Mouse (Mus musculus) testis, postnatal 10 days (tissue): Measurements from ENCODE around the gene Yipf1.
"Not testable (repeated sequence)": the region's sequence is repeated elsewhere in the genome, so short reads cannot be mapped to it uniquely, and the experiment has no call there.

Experiments
- DNase-seq: peaks from one replicate; pipeline ENCODE4 v3.0.0; 2021; ENCODE audit warnings: low spot score

Gene Yipf1

GRCm38 (mm10) chr4:107323113-107323512, 8.9 kb downstream of the Yipf1 start:
- no peak for DNase-seq

- DNase-seq: no peak
Observed at GRCm38 (mm10) chr4:107328530-107328929, 14.4 kb downstream of the Yipf1 start.

DNA sequence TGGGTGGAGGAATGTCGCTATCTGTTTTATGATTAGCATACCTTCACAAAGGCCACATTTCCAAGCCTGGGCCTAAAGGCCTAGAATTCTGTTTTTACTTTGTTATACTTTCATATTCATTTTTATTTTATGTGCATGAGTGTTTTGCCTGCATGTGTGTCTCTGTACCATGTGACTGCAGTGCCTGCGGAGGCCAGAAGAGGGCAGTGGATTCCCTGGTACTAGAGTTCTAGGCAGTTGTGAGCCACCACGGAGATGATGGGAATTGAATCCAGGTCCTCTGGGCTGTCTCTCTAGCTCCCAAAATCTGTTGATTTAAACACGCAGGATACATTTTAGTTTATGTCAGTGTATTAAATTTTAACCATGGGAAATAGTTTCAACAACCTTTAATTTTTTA, 19.4 kb downstream of the Yipf1 start:
- DNase-seq: no peak

- no peak for DNase-seq
Observed at GRCm38 (mm10) chr4:107336356-107336755, 22.2 kb downstream of the Yipf1 start.

DNA sequence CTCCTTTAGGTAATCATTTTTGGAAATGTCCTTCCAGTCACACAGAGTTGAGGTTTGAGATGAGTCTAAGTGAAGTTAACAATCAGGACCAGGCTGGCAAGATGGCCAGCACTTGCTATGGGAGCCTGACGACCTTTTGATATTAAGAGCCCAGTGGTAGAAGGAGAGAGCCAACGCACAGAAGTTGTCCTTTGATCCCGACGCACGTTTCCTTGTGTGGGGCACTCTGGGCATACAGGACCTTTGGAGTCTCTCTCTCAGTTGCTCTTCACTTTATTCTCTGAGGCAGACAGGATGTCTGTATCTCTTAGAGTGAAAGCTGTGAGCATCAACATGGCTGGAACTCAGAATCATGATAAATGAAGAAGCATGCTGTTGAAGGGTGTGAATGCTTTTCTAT, 23.3 kb downstream of the Yipf1 start:
- no peak for DNase-seq

DNA sequence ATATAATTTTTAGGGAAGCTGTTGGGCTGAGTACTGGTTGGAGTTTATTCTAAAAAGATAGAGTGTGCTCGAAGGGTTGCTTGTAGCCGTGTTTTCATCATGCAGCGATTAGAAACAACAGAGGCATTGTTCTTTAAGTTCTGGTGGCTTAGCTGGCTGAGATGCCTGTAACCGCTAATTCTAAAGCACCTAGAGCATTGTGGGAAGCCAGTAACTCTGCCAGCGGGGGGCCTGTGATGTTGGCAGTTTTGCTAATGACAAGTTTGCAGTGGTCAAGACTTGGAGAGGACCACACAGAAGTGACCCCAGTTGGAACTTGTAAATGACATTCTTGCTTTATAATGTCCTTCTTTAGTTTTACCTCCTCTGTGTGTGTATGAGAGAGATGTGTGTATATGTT, 27.2 kb downstream of the Yipf1 start:
- DNase-seq: no peak

GRCm38 (mm10) chr4:107344612-107345011, 30.4 kb downstream of the Yipf1 start:
- DNase-seq: no peak

GRCm38 (mm10) chr4:107347221-107347620, 33.1 kb downstream of the Yipf1 start:
- no peak for DNase-seq

GRCm38 (mm10) chr4:107348529-107349310, 34.6 kb downstream of the Yipf1 start:
- no peak for DNase-seq

- peak; percentile 53 for DNase-seq
Observed at GRCm38 (mm10) chr4:107349311-107350008, 35.3 kb downstream of the Yipf1 start.

DNA sequence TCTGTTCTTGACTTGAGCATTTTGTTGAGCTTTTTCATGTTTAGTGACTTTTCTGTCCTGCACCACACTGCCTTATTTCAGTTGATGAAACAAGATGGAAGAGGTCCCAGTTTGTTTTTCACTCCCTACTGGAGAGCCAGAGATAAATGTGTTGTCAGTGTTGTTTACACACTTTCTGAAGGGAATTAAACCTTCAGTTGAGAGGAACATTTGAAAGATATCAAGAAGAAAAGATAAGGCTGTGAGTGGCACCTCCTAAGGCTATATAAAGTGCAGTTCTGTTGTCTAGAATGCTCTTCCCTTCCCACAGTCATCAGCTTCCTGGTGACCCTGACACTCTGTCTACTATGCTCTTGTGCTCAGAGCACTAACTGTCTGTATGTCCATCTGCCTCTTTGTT, 37.2 kb downstream of the Yipf1 start:
- no peak for DNase-seq

GRCm38 (mm10) chr4:107353612-107354011, 39.4 kb downstream of the Yipf1 start:
- no peak for DNase-seq

DNA sequence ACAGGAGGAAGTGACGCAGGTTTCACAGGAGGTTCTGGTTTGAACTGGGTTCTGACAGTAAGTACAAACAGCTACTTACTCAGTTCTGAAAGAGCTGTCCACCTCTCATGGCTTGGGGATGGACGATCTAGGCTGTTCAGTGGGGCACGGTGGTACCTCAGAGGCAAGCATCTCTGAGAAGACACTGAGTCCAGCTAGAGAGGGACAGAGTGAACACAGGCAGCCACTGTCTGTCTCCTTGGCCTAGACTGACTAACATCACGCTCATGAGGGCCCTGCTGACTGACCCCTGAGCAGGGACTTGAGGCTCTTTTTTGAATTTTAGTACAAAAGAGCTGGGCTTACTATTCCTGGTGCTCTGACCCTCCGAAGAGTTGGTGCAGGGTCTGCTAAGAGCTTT, 40.0 kb downstream of the Yipf1 start:
- no peak for DNase-seq

GRCm38 (mm10) chr4:107354543-107354942, 40.4 kb downstream of the Yipf1 start:
- DNase-seq: no peak

DNA sequence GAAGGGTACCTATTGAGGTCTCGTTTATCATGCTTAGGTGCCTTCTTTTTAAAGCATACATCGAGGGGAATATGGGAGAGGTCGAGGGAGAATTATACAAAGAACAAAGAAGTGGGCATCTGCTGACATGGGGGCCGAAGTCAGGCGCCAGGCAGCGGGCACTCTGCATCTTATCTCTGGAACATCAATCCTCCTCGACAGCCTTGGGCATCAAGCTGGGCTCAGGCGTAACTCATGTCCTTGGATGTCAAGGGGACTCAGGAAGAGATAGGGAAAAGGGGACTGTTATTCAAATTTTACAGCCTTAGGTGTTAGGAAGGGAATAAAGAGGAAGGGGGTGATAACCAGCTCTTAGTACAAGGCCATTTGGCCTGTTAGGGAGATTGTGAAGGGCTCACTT, 43.0 kb downstream of the Yipf1 start:
- DNase-seq: not testable (repeated sequence)

GRCm38 (mm10) chr4:107358460-107358859, 44.3 kb downstream of the Yipf1 start:
- DNase-seq: no peak

DNA sequence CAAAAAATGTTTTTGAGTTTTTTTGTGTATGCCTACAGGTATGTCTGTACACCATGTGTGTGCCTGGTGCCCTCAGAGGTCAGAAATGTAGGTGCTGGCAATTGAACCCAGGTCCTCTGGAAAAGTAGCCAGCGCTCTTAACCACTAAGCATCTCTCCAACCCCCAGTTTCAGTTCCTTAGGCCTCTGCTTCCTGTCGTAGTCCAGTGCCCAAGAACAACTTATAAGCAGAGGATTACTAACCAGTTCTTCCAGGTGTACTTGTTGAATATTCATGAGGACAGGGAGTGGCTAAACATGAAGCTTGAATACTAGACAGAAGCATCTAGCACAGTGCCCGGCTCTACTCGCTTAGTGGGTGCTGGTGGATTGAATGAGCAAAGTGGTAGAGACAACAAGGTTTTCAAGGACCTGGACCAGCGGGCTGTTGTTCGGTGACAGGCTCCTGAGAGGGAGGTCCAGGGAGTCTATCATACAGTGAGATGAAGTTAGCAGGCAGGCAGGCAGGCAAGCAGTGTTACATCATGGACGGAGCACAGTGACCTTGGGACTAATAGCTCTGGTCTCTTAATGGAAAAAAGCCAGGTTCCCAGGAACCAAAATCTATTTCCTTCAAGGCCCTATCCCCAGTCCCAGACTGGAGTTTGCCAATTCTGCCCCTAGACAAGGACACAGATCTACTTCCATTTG, 46.4 kb downstream of the Yipf1 start:
- DNase-seq: no peak

GRCm38 (mm10) chr4:107362755-107363154, 48.6 kb downstream of the Yipf1 start:
- DNase-seq: no peak

GRCm38 (mm10) chr4:107363573-107363972, 49.4 kb downstream of the Yipf1 start:
- DNase-seq: no peak

- no peak for DNase-seq
Observed at GRCm38 (mm10) chr4:107364190-107364639, 50.1 kb downstream of the Yipf1 start.

DNA sequence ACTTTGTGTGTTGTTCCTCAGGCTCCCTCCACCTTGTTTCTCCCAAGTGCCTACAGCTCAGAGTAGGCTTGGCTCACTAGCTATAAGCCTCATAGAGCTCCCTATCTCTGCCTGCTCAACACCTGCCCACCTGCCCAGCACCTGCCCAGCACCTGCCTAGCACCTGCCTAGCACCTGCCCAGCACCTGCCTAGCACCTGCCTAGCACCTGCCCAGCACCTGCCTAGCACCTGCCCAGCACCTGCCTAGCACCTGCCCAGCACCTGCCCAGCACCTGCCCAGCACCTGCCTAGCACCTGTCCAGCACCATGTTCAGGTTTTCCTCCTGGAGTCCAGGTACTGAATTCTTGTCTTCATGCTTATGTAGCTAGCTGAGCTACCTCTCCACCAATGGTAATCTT, 52.2 kb downstream of the Yipf1 start:
- DNase-seq: not testable (repeated sequence)

DNA sequence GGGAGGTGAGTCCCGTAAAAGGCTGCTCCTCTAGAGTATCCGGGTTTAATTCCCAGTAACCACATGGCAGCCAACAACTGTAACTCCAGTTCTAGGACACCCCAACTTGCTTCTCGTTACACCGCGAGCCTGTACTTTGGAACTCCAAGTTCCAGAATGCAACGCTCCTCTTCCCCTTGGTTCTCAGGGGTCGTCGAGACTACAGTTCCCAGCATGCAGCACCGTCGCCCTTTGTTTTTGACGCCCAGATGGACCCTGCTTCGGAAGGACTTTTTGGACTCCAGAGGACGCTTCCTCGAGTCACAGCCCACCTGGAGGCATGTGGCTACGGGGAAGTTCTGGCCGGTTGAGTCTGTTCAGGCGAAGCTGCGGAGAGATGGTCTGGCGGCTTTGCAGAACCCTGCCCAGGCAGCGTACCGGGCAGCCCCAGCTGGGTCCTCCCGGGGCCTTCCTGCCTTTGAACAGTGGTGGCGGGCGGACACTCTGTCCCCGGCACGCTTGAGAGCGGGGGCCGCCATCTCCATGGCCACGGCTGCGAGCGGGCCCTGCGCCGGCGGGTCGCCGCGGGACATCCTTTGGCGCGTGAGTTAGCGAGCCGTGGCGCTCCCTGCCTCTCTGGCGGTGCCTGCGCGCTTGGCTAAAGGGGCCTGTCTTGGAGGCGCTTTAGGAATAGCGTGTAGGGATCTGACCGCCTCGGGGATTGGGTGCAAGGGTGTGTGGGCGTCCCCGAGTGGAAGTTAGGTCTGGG, 53.6 kb downstream of the Yipf1 start, which contains the start of gene Ndc1:
Gene Ndc1, plus strand, starts transcription at position 218 of the 748 bp plus-strand sequence.
- peak; percentile 86 for DNase-seq
